Mouse (Mus musculus) hindbrain, embryonic 11.5 days (tissue): ENCODE results near the gene Pip4k2b. TPM values are rescaled to one million over a fixed set of nuclear protein-coding genes. Genes with fewer than 3 reads are reported as not detected.

ENCODE experiments used
- polyA plus RNA-seq: library from polyadenylated mRNA; unstranded; fragments of >200 nt; fragmentation: Nextera tagmentation; extraction: Ambion mirVana; gene quantifications from 2 replicates; pipeline ENCODE4 v1.2.1, GENCODE M21; 2014

The Pip4k2b gene
- polyA plus RNA-seq, 1 experiment from 2014 or later: 3.4 TPM

Other genes with a start within 250 kb of the Pip4k2b start
- gene 4933428G20Rik, start 244.4 kb downstream of the Pip4k2b start, polyA plus RNA-seq: 0.20 TPM in 1 of 2 replicates, not detected in the other
- gene Srcin1, start 168.5 kb downstream of the Pip4k2b start, polyA plus RNA-seq: 1.9 and 2.2 TPM in 2 replicates
- 5.7 and 9.1 TPM in 2 replicates for gene Epop, start 115.0 kb downstream of the Pip4k2b start, polyA plus RNA-seq
- 4.1 and 4.2 TPM in 2 replicates for gene Mllt6, start 81.3 kb downstream of the Pip4k2b start, polyA plus RNA-seq
- gene Cisd3, start 58.9 kb downstream of the Pip4k2b start, polyA plus RNA-seq: 11.8 and 14.8 TPM in 2 replicates
- 16.9 and 18.6 TPM in 2 replicates for gene Pcgf2, start 44.2 kb downstream of the Pip4k2b start, polyA plus RNA-seq
- 468 and 507 TPM in 2 replicates for gene Psmb3, start 41.3 kb downstream of the Pip4k2b start, polyA plus RNA-seq
- 13.1 and 17.0 TPM in 2 replicates for gene Cwc25, start 21.9 kb upstream of the Pip4k2b start, polyA plus RNA-seq
- gene 1700001P01Rik, start 31.2 kb upstream of the Pip4k2b start, polyA plus RNA-seq: 0.39 and 0.60 TPM in 2 replicates
- gene Rpl23, start 37.7 kb upstream of the Pip4k2b start, polyA plus RNA-seq: 437 and 458 TPM in 2 replicates
- 45.8 and 61.1 TPM in 2 replicates for gene Lasp1, start 54.3 kb upstream of the Pip4k2b start, polyA plus RNA-seq
- 15.1 TPM in 2 replicates for gene B230217C12Rik, start 96.1 kb upstream of the Pip4k2b start, polyA plus RNA-seq
- 0.53 and 1.0 TPM in 2 replicates for gene Fbxo47, start 139.4 kb upstream of the Pip4k2b start, polyA plus RNA-seq
- 0.18 and 0.28 TPM in 2 replicates for gene Plxdc1, start 241.7 kb upstream of the Pip4k2b start, polyA plus RNA-seq